Mouse (Mus musculus) liver, postnatal 0 days (tissue): ENCODE measurements around the gene Angptl2.

Experiments used
- CTCF ChIP-seq: sonication (generic); IDR thresholded peaks from 2 replicates; pipeline ENCODE4 v1.5.1; 2016; ENCODE audit warnings: antibody characterized with exemption, low read depth
- EP300 ChIP-seq: IDR thresholded peaks from 2 replicates; pipeline ENCODE4 v1.6.1; 2016; ENCODE audit warnings: antibody characterized with exemption, low read depth, mild to moderate bottlenecking

DNA sequence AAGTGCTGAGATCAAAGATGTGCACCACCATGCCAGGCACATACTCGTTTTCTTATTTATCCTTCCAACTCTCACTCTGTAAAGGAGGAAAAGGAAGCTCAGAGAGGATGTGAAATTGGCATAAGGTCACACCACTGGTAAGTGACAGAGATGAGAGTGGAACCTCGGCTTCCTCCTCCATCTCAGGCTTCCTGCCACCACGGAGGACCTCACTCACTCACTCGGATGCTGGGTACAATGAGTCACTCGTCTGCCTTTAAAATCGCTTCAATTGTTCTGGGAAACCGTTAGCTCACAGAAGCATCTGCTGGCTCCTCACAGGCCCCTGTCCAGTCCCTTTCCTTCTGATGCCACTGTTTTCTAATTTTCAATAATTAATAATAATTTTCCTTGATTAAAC, 39.4 kb upstream of the Angptl2 start:
- no peak for TF ChIP-seq CTCF
- no peak for TF ChIP-seq EP300
